Mouse (Mus musculus) C2C12 (cell line): Measurements from ENCODE around the gene Fgf15. TPM values are rescaled to one million over a fixed set of nuclear protein-coding genes. Genes with fewer than 3 reads are reported as not detected.

Source experiments
- H3K27me3 ChIP-seq: one replicate; pipeline ENCODE4 v1.6.1; 2011; ENCODE audit not compliant: control insufficient read depth, insufficient read depth, insufficient read length
- H3K36me3 ChIP-seq: one replicate; pipeline ENCODE4 v1.6.1; 2011; ENCODE audit not compliant: control insufficient read depth, insufficient read depth
- H3K4me3 ChIP-seq: one replicate; pipeline ENCODE4 v1.5.1; 2011; ENCODE audit warnings: mild to moderate bottlenecking, control low read depth; ENCODE audit not compliant: poor library complexity, insufficient read depth, severe bottlenecking
- H3K79me2 ChIP-seq: one replicate; pipeline ENCODE4 v1.6.1; 2011; ENCODE audit not compliant: control insufficient read depth, insufficient read depth
- H3K79me3 ChIP-seq: one replicate; pipeline ENCODE4 v1.6.1; 2011; ENCODE audit warnings: low read depth, control low read depth
- H3ac ChIP-seq: one replicate; pipeline ENCODE3; 2011; ENCODE audit warnings: low read depth; ENCODE audit not compliant: control insufficient read depth, insufficient read length
- CEBPB ChIP-seq: IDR thresholded peaks from one replicate; pipeline ENCODE4 v1.6.1; 2011; ENCODE audit warnings: low read depth, mild to moderate bottlenecking, control low read depth, moderate library complexity
- CTCF ChIP-seq: IDR thresholded peaks from one replicate; pipeline ENCODE4 v1.5.1; 2011; ENCODE audit not compliant: control insufficient read depth, insufficient read depth, insufficient read length
- FOSL1 ChIP-seq: IDR thresholded peaks from one replicate; pipeline ENCODE4 v1.8.0; 2011; ENCODE audit warnings: mild to moderate bottlenecking, low read length; ENCODE audit not compliant: poor library complexity, insufficient read depth, severe bottlenecking
- MAX ChIP-seq: IDR thresholded peaks from one replicate; pipeline ENCODE4 v1.6.1; 2011; ENCODE audit warnings: mild to moderate bottlenecking, control low read depth
- MYOD1 ChIP-seq: IDR thresholded peaks from one replicate; pipeline ENCODE4 v1.6.1; 2011; ENCODE audit warnings: low read depth; ENCODE audit not compliant: control insufficient read depth, insufficient read length
- MYOG ChIP-seq: IDR thresholded peaks from one replicate; pipeline ENCODE4 v1.6.1; 2011; ENCODE audit not compliant: control insufficient read depth, insufficient read length; ENCODE audit errors: extremely low read depth
- USF1 ChIP-seq: IDR thresholded peaks from one replicate; pipeline ENCODE4 v1.6.1; 2011; ENCODE audit warnings: low read depth, mild to moderate bottlenecking, control low read depth, moderate library complexity
- polyA plus RNA-seq: library from polyadenylated mRNA; unstranded; fragments of >200 nt; fragmentation: generic; extraction: Trizol; gene quantifications from one replicate; pipeline ENCODE4 v1.2.1, GENCODE M21; 2012; ENCODE audit warnings: missing spikeins

Gene Fgf15
- polyA plus RNA-seq, 1 experiment = 0.02 TPM

DNA sequence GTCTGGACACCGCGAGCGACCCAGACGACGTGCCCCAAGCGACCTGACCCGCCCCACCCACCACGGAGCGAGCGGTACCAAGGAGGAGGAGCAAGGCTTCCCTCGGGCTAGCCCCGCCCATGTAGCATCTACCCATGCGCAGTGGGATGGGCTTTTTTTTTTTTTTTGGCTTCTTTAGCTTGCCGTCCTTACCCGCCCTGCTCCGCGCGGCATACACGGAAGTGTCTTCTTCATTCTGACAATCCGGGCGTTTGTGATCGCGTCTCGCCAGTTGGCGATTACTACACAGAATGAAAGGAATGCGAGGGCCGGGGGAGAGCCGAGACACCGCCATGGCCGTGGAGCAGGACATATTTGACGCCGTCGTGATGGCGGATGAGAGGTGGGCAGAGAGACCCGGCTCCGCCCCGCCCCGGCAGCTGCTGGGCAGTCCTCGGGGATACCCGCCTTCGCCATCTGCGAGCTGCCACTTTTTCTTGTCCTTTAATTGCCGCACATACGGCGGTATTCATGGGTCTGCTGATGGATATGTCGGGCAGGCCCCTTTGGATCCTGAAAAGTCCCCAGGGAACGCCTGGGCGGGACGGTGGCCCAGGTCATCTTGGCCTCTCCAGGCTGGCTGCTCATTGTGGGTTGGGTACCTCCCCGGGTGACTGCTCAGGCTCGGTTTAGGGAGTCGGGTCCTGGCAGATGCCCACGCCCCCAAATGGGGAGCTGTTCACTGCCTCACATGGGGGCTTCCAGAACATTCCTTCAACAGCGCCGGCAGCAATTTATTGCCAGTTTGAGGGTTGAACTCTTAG is 18.8 kb downstream of the Fgf15 start, which contains the start of gene LTO1:
LTO1 (plus strand) TSS at position 153 of the 803 bp plus-strand sequence.
- H3K4me3 ChIP-seq = peak within 1 kb of the TSS; percentile 56
- H3ac ChIP-seq = peak within 1 kb of the TSS; percentile 72
- peaks cover 12% of the 10 kb centered on the region for H3K36me3 ChIP-seq
- no peaks in the 10 kb centered on the region for H3K27me3 ChIP-seq
- H3K79me3 ChIP-seq = no peaks in the 10 kb centered on the region
- TF ChIP-seq USF1 (no peak), CEBPB (no peak), MAX (no peak), CTCF (no peak), MYOD1 (no peak), MYOG (no peak), FOSL1 (no peak)
- peaks cover 19% of the 10 kb centered on the region for H3K79me2 ChIP-seq

DNA sequence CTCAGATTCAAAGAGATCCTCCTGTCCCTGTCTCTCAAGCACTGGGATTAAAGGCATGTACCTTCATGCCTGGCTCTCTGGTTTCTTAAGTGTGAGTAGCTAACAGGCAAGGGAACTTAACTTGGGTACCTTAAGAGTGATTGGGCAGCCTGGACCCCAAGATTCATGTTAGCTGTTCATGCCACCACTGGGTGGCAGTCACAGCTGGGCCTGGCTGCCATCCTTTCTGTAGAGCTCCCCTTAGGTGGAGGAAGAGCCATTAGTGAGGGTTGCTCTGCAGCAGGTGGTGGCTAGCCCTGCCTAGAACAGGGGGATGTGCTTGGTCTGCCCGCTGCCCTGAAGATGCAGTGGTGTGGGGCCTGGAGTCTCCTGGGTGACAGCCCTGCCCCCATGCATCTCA is 22.5 kb downstream of the Fgf15 start:
- Histone ChIP-seq H3K36me3 (peaks cover 18% of the 10 kb centered on the region), H3K27me3 (no peaks in the 10 kb centered on the region), H3ac (no peak overlapping the region), H3K4me3 (no peak overlapping the region), H3K79me2 (peaks cover 19% of the 10 kb centered on the region), H3K79me3 (no peaks in the 10 kb centered on the region)
- TF ChIP-seq FOSL1 (no peak), USF1 (no peak), CEBPB (no peak), MYOG (no peak), MAX (no peak), CTCF (no peak), MYOD1 (no peak)

DNA sequence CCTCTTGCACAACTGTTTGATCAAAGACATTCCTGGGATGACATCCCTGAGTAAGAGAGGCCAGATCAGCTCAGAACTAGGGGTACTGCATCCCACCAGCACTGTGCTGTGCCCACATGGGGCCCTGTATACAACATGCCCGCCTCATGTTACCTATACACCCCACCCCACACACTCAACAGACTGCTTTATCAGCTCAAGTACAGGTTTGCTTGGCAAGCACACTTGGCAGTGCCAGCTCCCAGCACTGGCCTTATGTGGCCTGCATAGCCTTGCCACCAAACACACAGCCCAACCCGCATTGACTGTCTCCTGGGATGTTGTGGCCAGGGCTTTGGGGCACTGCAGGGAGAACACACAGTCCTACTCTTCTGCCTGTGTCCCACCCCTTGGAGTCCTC is 31.3 kb downstream of the Fgf15 start:
- Histone ChIP-seq H3K79me2 (peaks cover 4% of the 10 kb centered on the region), H3ac (no peak overlapping the region), H3K36me3 (peaks cover 20% of the 10 kb centered on the region), H3K27me3 (no peaks in the 10 kb centered on the region), H3K4me3 (no peak overlapping the region), H3K79me3 (no peaks in the 10 kb centered on the region)
- TF ChIP-seq FOSL1 (no peak), MAX (no peak), CEBPB (no peak), USF1 (no peak), CTCF (no peak), MYOD1 (no peak), MYOG (no peak)

- TF ChIP-seq MAX = no peak
- no peak for TF ChIP-seq CTCF
- peak; percentile 49 for TF ChIP-seq MYOD1
- no peak for TF ChIP-seq FOSL1
- no peak for TF ChIP-seq USF1
- no peak for TF ChIP-seq MYOG
- Histone ChIP-seq H3K79me3 (no peaks in the 10 kb centered on the region), H3K79me2 (peaks cover 4% of the 10 kb centered on the region), H3ac (no peak overlapping the region), H3K27me3 (no peaks in the 10 kb centered on the region), H3K36me3 (peaks cover 26% of the 10 kb centered on the region), H3K4me3 (no peak overlapping the region)
Observed at GRCm38 (mm10) chr7:144928009-144928888, 31.9 kb downstream of the Fgf15 start.

DNA sequence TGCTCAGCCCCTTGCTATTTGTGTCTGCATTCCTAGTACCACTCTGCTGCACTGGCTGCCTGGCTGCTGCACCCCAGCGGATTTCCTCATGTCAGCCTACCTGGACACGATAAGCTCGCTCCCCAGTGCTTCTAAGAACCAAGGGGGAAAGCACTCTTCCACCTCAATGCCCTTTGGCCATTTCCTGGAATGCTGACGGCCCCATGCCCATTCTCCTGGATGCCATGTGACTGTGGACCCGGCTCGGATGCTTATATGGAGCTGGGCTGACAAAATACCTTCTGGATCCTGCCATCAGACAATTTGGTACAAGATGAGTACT is 32.5 kb downstream of the Fgf15 start:
- H3K36me3 ChIP-seq = peaks cover 32% of the 10 kb centered on the region
- peaks cover 10% of the 10 kb centered on the region for H3K79me2 ChIP-seq
- no peak overlapping the region for H3ac ChIP-seq
- no peaks in the 10 kb centered on the region for H3K27me3 ChIP-seq
- no peak overlapping the region for H3K4me3 ChIP-seq
- no peak for TF ChIP-seq FOSL1
- no peak for TF ChIP-seq USF1
- TF ChIP-seq CEBPB = no peak
- TF ChIP-seq MYOD1 = no peak
- TF ChIP-seq CTCF = no peak
- TF ChIP-seq MAX = no peak
- peaks cover 2% of the 10 kb centered on the region for H3K79me3 ChIP-seq

DNA sequence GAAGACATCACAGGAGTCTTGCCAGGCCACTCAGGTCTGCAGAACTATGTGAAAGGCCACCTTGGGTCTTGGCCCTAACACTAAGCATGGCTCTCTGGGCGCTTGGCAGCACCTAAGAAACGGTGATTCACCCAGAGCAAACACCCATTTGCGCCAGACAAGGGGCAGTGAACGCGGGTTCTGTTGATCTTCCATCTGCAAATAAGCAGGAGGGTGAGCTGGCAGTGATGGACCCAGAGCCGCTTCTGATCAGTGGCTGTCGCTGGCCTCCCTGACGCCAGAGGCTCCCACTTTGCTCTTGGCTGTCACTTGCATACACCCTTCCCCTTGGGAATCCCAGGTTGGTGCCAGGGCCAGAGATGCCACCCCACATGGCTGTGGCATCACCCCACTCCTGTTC is 33.2 kb downstream of the Fgf15 start:
- TF ChIP-seq CEBPB = no peak
- TF ChIP-seq USF1 = no peak
- no peak for TF ChIP-seq CTCF
- no peak for TF ChIP-seq FOSL1
- no peak for TF ChIP-seq MYOD1
- no peak for TF ChIP-seq MYOG
- TF ChIP-seq MAX = no peak
- Histone ChIP-seq H3K79me2 (peaks cover 16% of the 10 kb centered on the region), H3ac (no peak overlapping the region), H3K36me3 (peaks cover 39% of the 10 kb centered on the region), H3K4me3 (no peak overlapping the region), H3K27me3 (no peaks in the 10 kb centered on the region), H3K79me3 (peaks cover 6% of the 10 kb centered on the region)
